Mouse (Mus musculus) kidney, postnatal 25 days (tissue): ENCODE measurements around the gene Tbx1.
A peak's percentile ranks its signal among the peaks of the same experiment; 100 is the strongest.

Experiments used
- DNase-seq, 2 experiments: peaks; one replicate each; pipeline ENCODE4 v3.0.0; 2021; ENCODE audit warnings: mixed read lengths in 2 of 2

The Tbx1 gene

DNA sequence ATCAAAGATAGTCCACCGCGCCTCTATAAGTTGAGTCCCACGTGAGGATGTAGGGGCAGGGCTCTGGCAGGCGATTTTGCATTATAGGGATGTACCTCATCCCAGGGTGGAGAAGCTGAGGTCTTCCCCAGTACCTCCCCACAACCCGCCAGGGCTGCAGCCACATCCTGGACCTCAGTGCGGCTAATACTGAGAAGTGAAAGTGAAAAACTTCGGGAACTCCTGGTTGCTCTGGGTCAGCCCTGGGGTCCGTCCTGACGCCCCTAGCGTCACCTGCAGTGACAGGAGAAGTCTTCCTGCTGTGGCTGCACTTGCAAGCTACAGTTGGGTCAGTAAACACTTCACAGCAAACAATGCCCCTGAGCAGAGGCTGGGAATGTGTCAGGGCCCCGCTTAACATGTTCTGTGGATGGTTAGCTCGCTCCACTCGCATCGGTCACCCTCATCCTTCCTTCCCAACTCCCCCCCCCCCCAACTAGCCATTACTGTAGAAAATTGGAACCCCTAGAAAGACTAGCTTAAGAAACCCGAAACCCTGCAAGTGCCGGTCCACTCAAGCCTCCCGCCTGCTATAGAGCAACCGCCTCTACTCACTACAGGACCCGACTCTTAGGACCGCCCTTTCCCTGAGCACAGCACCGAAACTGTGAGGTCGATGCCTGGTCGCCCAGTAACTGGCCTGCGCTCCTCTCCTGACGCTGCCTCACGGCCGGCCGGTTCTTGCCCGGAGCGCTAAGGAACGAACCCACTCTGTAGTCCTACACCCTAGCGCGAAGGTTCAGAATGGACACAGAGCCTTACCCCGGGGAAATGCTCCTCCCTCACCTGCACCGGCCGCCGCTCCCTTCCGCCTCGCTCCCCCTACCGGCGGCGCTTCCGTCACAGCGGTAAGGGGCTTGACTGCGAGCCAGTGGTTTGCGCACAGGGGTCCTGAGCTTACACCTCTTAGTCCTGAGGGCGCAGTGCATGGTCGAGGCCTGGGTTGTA is at the start of gene Tbx1:
TSS of gene Tbx1 (minus strand) at position 868 of the 987 bp plus-strand sequence.
- peak; percentile 27 to 57 for DNase-seq

DNA sequence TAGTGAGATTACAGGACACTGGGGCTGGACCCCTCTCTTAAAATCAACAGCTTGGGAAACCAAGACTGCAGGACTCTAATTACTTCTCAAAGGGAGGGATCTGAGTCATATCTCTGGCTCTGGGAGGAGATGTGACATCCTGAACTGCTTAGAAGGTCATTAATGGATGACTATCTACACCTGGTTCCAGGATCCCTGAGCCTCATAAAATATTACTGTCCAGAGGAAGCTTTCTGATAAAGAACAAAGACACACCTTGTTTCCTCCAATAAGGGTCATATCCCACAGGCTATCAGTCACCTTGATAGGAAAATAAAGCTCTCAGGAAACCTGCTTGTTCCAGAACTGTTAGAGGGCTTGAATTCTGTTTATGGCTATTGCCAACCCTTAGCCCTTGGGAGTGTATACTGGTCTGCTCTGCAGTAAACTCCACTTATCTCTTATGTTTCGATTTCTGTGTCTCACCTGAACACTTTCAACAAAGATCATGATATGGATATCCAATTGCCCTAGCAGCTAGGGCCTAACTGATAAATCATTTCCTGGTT is 49.0 kb upstream of the Tbx1 start:
- no peak for DNase-seq

DNA sequence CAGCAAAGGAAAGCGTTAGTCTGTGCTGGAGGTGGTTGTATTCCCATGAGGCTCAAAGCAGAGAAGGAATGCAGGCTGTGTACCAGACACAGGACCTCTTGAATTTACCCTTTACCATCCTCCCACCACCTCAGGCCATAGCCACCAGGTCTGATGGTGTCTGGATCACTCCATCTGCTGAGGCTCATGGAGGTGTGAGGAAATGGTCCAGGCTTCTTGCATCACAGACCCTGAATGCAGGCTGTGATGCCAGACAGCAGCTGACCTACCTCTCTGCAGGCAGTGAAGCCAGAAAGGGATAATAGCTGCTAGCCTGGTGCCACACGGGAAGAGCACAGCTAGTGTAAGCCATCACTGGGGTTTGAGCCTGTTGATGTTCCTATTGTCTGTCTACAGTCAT is 47.9 kb upstream of the Tbx1 start:
- no peak for DNase-seq

DNA sequence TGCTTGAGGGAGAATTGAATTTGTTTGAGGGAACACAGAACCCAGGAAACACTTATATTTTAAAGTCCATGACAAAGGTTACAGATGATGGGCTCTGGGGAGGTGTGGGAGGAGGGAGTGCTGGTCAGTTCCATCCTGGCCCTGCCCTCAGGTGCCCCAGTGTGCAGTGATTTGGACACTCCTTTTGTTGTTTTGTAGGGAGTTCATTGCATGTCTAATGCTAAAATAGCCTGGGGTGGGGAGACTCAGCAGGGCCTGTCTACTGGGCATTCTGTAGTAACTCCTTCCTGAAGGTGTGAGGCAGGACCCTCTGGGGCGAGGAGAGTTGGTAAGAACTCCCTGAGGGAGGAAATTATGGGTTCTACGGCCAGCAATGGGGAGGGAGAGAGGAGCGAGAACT is 46.3 kb upstream of the Tbx1 start:
- DNase-seq: no peak

DNA sequence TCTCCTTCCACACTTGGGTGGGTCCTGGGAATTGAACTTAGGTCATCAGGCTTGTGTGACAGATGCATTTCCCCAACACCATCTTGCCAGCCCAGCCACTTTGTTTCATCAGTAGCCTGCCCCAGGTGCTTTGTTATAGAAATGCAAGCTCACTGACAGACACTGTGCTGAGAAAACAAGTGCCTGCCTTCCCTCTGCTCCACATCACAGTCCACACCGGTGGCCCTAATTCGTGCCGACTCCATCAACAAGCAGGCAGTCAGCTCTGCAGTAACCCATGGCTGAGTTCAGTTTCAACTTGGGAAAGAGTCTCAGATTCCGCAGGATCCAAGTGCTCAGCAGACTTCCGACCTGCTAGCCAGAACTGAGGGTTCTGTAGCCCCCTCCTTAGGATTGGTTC is 45.9 kb upstream of the Tbx1 start:
- DNase-seq: no peak

DNA sequence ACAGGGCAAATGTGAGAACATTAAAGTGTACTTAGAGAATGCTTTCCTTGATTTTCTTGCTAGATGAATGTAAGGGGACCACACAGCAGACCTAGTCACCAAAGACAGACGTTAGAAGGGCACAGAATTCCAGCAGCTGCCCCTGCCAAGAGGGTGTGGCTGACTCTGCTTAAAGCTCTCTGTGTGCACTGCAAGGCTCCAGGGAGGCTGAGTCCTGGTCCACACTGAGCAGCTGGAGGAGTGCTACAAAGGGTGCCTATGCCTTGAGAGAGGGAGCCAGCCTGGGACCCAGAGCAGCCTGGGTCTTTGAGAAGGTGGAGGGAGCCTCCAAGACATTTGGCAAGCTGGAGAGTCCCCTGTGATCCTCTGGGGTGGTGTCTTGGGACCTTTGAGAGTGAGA is 42.9 kb upstream of the Tbx1 start:
- DNase-seq: no peak

DNA sequence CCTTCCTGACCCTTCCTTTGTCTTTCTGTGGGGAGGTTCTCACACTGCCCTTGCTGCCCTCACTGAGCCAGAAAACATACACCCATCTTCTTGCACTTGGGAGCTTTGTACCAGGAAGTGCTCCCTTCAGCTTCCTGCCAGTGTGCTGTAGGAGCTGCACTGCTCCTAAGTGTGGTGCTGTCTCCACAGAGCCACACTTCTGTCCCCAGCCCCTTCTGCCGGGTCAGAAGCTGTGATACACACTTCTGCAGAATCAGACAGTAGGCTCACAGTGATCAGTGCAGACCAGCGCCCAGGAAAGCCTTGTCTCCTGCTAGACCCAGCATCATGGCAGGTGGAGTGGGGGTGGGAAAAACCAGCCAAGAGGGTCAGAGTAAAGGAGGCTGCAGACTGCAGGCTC is 42.3 kb upstream of the Tbx1 start:
- peak in 1 of 2 experiments; percentile 23 for DNase-seq

DNA sequence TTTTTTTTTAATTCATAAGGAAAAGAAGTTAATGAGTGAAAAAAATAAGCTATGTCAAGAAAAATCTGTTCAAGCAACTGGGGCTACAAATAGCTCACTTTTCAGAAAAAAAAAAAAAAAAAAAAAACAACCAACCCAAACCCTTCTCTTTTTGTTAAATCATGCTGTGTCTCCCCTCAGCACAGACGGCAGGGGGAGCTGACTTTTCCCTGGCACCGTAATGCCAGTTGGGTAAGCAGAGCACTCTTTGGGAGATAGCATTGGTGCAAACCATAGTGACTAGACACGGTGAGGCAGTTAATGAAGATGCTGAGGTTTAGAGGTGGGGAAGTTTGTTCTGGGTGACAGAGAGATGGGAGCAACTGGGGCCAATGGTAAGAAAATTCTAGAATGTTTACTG is 41.6 kb upstream of the Tbx1 start:
- DNase-seq: no peak

DNA sequence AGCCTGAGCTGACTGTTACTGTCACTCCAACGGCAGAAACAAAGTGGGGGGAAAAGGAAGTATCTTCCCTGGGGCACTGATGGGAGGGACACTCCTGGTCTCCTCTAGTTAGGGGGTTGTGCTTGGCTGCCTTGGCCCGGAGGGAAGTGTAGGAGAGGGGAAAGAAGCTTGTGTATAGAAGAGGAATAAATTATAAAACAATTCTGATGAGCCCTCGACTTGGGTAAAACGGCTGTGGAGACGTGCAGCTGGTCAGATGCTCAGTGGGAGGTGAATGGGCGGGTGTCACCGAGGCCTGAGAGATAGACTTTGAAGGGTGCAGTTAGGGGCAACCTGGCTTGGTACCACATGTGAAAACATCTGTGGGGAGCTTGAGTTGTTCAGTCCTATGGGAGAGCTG is 40.7 kb upstream of the Tbx1 start:
- peak in 1 of 2 experiments; percentile 19 for DNase-seq

DNA sequence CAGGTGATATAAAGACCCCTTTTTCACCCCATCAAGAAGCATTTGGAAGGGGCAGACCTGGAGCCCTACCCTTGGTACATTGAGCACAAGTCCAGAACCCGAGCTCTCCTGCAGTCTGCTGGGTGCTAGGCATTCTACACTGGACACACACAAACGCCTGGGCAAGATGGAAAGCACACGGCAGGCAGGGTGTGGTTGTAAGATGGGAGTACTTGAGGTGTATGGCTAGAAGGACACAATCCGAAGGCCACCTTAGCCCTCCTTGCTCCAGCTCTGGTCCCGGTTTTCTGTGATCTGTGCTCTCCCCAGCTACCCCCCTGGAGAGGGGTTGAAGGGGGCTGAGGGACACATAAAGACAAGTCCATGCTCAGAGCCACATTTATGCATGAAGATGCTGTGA is 39.8 kb upstream of the Tbx1 start:
- no peak for DNase-seq

DNA sequence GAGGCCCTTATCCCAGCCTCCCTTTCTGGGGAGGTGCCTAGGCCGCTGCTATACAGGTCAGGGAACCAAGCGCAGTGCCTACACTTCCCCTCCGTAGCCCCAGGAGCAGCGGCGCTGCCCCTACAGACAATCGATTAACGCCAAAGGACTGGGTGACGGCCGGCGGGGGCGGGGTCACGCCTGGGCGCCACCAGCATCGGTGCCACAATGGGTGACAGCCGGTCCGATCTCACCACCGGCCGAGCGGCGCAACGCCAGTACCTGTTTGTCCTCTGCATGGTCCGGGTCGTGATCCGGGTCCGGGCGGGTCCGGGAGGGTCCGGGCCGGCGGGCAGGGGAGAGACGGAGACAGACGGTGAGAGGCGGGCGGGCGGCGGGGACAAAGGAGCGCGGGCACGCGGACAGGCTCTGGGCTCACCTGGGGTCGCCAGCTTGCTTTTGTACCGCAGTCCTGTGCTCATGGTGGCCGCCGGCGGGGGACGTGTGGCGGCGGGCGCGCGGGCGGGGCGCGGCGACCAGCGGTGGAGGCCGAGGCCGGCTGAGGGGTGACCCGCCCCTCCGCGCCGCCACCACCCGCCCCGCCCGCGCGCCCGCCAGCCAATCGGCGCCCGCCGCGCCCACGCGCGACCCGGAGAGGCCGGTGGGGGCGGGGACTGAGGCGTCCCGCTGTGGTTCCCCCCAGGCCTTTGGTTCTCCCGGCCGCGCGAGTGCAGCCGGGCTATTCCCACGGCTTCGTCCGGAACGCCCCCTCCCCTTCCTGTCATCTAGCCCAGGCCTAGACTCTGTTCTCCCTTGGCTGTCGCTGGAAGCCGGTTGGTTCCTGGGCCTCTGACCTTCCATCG is 39.1 kb upstream of the Tbx1 start, which contains the start of gene Sept5:
TSS of gene Sept5 (minus strand) at position 565 of the 842 bp plus-strand sequence.
- peak; percentile 59 to 76 for DNase-seq

DNA sequence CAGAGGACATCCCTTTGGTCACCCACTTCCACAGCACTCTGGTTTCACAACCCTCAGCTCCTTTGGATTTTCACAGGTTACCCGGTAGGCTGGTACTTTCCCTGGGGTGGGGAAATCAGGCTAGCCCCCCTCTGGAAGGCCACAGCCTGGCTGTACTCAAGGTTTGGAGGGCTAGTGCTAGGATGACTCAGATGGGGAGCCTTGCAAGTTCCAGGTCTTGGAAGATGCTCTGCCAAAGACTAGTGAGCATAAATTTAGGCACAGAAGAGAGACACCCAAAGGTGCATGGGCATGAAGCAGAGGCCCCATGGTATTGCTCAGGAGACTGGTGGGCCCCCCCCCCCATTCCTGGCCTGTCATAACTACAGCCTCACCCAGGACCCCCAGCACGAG is 38.5 kb upstream of the Tbx1 start:
- no peak for DNase-seq

DNA sequence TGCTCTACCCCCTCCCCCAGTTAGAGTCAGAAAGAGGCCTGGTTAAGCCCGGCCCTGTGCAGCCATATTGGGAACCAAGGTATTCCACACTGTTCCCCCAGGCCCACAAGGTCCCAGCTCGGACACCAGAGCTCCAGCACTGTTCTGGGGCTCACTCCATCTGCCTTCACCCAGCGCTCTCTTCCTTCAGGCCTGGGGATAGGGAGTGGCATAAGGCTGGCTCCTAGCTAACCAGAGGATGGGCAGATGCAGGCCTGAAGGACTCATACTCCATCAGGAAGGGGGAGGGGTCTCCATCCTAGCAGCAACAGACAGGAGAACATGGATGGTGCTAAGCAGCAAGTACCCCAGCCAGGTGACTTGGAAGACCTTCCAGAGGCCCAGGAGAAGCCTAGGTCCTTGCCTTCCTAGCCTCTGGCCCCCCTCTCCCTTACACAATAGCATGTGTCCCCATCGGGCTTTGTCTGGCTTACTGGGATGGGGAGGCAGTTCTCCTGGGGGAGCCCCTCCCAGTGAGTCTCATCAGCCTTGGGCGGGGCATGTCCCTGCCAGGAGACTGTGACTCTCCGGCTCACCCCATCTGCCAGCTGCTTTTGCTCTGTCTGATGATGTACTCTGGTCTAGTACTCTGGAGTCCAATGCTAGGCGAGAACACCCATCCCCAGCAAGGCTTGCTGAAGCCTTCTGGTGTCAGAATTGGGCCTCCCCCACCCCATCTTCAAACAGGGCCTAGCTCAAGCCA is 37.9 kb upstream of the Tbx1 start:
- peak in 1 of 2 experiments; percentile 29 for DNase-seq

DNA sequence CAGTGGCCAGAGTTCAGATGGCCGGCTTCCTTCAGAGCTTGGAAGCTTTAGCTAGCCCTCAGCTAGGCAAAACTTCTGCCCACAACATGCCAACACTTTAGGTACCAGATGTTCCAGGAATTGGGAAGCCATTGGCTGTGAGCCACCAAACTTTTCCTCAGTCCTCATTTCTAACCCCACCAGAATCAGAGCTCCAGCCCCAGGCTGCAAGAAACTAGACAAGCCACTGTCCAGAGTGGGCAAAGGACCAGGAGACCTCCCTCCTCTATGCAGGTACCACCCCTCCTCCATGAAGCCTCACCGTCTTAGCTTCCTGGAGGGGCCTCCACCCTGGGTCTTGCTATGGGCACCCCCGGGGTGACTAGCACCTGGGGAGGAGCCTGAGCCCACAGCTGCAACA is 36.7 kb upstream of the Tbx1 start:
- DNase-seq: peak in 1 of 2 experiments; percentile 29

DNA sequence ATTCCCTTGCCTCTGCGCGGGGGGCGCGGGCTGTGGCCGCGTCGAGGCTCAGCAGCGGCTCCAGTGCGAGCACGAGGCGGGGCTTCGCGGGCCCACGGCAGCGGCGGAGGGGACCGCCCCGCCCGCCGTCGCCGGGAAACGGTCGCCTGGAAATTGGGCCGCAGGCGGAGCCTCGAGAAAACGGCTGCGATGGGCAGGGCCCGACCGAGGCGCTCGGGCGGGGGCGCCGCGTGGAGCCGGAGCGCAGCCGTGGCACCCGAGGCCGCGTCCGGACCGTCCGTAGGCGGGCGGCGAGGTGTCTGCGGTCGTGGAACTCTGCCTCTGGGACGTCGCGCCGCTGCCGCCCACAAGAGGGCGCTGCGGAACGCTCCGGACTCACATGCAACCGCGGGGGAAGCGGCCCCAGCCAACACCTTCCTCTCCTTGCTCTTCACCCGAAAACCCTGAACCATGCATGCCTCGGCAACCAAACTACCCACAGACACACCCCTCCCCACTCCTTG is 36.0 kb upstream of the Tbx1 start, which contains the start of gene Gm49601:
TSS of gene Gm49601 (minus strand) at position 52 of the 503 bp plus-strand sequence.
- peak; percentile 76 to 81 for DNase-seq

DNA sequence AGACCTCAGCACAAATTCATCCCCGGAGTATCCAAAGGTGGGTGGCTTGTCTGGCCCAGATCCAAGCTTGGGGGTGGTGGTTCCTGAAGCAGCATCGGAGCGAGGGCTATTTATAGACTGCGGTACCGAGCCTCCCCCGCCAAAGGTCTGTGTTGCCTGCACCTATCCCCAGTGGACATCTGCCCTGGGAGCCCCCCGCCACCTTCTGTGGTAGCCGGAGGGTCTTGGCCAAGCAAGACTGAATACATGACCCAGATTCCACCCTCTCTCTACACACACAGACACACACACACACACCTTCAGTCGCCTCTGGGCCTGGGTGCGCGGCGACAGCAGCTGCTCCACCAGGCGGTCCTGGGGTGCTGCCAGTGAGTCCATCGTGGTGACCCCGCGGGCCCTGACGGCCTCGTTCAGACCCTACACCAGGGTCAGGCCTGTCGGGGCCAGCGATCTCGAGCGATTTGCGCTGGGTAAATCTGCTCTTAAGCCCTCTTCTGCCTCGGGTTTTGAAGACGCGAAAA is 35.4 kb upstream of the Tbx1 start:
- DNase-seq: peak in 1 of 2 experiments; percentile 14

DNA sequence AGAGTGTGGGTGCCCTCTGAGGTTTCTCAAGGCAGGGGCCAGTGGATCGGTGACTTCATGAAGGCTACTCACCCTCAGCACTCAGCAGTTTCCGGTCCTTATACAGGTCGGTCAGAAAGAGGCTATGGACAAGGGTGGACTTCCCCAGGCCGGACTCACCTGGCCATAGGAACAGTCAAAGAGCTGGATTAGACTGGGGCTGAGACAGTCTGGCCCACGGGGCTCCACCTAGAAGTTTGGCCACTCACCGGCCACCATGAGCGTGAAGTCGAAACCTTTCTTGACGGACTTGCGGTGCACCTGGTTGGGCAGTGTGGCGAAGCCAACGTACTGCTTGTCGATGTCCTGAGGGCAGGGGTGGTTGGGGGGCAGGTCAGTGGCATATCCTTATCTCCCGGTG is 34.6 kb upstream of the Tbx1 start:
- no peak for DNase-seq

DNA sequence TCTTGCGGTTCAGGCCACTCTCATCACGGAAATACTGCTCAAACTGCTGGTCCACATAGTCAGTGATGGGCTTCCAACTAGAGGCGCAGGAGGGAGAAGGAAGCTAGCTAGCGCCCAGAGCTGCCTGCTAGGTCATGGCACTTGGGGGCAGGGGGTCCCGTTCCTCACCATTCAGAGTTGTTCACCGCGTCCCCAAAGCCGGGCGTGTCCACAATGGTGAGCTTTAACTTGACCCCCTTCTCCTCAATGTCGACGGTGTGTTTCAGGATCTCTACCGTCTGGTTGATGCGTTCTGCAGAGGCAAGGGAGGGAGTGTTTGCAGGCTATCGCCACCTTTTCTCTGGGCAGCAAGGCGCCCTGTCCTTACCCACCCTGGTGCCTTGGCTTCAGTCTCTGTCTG is 34.2 kb upstream of the Tbx1 start:
- DNase-seq: no peak

DNA sequence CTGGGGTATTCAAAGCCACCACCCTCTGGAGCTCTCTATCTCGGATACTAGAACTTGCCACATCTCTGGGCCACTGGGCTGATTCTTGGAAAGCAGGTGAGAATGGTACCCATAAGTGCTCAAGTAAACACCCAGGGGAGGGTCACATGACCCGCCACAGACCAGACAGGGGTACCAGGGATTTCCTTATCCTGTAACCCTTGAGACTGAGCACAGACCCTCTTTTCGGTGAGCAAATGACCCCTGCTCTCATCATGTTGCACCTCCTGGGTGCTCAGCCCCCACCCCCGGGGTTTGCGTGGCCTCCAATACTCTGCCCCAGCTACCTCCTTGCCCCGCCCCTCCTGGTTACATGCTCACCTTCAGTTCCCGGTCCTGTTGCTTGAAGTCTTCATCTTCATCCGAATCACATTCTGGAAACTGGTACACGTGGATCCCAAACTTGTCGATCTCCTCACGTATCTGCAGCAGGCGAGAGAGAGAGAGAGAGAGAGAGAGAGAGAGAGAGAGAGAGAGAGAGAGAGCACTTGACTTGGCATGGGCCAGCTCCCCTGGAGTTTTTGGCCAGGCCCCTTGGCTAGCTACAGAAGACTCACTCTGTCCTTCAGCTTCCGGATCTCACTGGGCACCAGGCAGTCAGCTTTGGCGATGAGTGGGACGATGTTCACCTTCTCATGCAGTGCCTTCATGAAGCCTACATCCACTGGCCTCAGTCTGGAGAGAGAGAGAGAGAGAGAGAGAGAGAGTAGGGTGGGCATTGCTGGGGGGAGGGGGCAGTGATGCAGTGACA is 33.5 kb upstream of the Tbx1 start:
- no peak for DNase-seq

DNA sequence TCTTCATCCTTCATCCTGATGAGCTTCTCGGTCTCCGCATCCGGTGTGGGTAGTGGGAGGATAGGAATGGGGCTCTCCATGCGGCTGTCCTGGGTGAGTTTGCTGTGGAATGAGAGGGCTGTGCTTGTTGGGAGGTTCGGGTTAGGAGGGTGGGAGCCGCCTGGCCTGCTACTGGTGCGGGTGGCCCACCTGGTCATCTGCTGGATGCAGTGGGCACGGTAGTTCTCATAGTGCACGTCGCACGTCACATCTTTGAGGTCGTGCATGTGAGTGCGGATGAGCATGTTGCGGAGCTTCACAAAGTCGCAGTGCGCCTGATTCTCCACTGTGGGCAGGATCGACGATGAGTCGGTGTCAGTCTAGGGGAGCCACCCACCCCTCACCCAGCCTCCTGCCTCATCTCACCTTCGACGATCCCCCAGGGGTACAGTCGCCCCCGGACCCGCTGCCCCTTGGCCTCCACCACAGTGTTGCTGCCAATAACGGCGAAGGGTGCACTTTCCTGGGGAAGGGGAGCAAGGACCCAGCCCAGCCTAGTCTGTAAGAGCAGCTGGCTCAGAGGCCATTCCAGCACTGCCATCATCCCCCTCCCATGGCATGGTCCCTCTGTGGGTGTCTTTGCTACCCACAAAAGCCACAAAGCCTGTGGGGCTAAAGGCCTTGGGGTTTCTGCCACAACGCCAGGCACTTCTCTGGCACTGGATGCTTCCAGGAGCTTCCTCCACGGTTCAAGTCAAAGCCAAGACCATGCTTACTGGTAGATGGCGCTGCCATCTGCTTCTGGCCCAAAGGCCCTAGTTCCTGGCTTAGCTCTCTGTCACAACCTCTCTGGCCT is 32.7 kb upstream of the Tbx1 start:
- DNase-seq: no peak
